Mouse (Mus musculus) liver, postnatal 0 days (tissue): ENCODE data around the gene Sf3b6.

Source experiments
- CTCF ChIP-seq: sonication (generic); IDR thresholded peaks from 2 replicates; pipeline ENCODE4 v1.5.1; 2016; ENCODE audit warnings: antibody characterized with exemption, low read depth
- EP300 ChIP-seq: IDR thresholded peaks from 2 replicates; pipeline ENCODE4 v1.6.1; 2016; ENCODE audit warnings: antibody characterized with exemption, low read depth, mild to moderate bottlenecking

DNA sequence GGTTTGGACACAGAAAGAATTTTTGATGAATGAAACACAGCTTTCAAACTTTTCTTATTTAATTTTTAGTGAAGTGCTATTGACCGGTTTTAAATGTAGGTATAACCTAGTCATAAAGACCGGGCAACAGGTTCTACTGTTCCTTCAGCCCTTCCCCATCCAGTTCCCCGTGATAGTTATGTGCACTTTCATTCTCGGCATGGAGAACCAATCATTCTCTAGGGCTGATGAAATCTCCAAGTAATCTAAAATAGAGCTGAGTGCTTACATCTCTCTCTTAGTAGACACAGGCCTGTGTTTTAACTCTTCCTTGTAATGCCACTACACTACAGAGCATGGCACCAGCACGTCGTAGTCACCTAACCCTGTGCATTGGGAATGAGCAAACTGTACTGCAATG is 39.6 kb upstream of the Sf3b6 start:
- no peak for TF ChIP-seq CTCF
- TF ChIP-seq EP300: no peak
